Mouse (Mus musculus) adrenal gland, adult 8-10 months (tissue): ENCODE data around the gene Rdh13. TPM values are rescaled to one million over a fixed set of nuclear protein-coding genes. Genes with fewer than 3 reads are reported as not detected.

Experiments used
- DNase-seq: peaks from one replicate; pipeline ENCODE4 v3.0.0; 2022
- total RNA-seq, 4 experiments: library from RNA; stranded (reverse); gene quantifications; 2 replicates each; pipeline ENCODE4 v1.2.4; 2022

Rdh13 gene
- total RNA-seq, result 10 to 100 TPM; 16.7 to 21.4 (median 18.1) TPM

DNA sequence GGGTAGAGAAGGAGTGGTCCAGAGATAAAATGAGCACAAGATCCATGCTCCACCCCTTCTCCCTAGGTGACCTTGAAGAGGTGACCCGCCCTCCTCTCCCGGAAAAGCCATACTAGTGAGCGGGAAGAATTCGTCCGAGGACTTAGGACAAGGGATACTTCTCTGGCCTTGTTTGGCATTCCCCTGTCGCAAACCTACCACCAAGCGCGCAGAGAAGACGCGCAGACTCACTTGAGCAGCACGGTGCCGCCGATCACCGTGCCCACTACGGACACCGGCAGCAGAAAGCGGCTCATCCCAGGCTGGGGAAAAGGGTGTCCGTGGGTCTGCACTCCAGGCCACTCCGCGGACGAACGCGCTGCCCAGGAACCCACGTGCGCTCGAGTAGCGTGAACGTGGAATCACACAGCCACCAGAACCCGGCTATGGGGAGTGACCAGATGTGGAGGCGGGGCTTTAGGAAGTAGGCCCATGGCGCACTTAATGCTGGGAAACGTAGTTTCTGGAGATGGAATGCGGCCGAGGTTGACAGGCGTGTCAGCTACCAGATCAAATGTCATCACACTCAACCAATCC is at the start of gene Rdh13:
Gene Rdh13 (minus strand): TSS at position 434 of the 576 bp plus-strand sequence.
- DNase-seq, result peak; percentile 88

DNA sequence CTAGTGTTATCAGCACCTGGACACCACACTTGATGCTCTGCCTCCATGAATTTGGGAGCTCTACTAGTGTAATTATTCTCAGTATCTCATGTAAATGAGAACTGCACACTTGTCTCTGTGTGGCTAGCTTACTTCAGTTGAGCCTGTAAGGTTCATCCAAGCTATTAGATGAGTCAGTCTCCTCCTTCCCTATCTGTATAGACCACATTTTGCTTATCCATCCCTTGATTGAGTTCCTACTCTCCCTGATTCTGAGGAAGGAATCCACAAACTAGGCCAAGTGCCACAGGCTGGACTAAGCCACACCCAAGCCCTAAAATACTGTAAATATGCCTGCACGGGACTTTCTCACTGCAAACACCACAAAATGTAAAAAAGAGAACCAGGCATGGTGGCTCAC is 48.5 kb upstream of the Rdh13 start:
- DNase-seq, result no peak

DNA sequence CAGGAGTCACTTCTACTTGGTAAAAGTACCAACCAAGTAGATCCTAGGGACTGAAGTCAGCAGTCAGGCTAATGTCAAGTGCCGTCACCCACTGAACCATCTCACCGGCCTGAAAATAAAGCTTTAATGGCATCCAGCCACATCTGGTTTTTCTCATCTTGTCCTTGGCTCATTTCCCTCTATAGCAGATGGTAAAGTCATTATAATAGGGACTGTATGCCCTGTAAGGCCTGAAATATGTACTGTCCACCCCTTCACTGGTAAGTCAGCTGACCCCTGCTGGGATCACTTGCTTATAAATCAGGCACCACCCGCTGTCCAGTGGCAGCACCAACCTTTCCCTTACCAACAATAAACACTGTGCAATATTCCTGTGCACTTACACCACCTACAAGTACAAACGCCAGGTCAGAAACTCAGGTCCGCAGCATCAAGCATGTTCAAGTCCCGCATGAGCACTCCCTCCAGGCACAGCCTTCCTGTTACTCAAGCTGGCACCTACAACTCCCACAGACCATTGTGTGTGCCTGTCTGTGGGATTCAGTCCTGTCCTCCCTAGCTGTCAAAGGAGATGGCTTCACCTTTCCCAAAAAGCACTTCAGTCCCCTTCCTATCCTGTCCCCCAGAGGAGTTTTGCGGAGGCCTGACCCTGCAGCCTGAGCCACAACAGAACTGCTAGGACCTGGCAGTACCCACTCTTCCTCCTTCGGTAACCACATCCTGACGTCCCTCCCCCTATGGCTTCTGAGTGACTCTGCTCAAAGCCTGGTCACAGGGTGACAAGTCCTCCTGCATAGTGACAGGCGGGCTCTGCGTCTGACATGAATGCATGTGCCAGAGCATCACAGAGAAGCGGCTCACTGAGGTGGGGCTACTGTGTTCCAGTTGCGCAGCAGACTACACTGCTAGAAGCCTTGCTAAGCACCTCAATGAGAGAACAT is 47.1 kb upstream of the Rdh13 start:
- DNase-seq, result no peak

DNA sequence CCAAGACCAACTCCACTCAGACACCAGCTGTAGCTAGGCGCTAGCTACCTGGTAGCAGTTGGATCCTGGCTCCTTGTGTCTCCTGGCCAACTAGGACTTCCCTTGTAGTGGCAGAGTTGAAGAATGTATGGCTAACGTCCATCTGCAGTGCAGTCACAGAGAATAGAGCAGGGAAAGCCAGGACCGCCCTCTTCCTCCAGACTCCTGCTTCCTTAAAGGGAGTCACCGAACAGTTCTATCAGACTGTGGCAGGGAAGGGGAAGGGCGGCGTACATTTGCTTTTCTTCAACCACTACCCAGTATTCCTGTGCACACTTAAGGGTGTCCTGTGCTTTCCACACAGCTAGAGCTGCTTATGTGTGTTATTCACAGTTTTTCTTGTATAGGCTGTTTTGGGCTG is 45.9 kb upstream of the Rdh13 start:
- no peak for DNase-seq

DNA sequence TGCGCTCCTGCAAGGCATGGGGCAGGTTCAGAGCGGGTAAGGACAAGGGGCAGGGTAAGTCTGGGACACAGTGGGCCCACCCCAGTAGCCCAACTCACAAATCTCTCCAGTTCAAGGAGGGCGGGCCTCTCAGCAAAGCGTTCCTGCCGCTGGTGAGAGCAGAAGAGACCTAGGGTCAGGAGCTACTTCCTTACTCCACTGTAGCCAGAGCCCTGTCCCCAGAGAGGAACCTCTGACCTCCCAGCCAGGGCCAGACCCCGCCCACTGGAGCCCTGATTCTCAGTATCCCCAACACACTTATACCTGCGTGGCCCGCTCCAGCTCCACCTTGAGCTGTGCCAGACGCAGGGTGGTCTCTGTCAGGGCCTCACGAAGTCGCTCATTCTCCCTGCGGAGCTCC is 36.8 kb upstream of the Rdh13 start:
- no peak for DNase-seq

DNA sequence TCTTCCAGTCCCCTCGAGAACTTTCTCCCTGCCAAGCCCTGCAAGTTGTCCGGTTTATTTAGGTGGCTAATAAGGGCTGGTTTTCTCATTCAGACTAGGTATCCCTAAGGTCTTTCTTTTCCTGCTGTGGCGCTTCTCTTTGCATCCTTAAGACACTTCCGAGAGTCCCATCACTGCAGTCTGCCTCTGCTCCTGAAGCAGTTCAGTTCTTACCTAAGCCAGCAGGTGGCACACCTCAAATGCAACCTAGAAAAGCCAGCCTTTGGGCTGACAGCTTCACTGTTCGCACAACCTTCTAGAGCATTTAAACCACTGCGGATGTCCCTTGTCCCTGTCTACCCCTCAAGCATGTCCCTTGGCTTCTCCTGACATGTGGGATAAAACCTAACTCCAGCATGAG is 34.2 kb upstream of the Rdh13 start:
- no peak for DNase-seq

DNA sequence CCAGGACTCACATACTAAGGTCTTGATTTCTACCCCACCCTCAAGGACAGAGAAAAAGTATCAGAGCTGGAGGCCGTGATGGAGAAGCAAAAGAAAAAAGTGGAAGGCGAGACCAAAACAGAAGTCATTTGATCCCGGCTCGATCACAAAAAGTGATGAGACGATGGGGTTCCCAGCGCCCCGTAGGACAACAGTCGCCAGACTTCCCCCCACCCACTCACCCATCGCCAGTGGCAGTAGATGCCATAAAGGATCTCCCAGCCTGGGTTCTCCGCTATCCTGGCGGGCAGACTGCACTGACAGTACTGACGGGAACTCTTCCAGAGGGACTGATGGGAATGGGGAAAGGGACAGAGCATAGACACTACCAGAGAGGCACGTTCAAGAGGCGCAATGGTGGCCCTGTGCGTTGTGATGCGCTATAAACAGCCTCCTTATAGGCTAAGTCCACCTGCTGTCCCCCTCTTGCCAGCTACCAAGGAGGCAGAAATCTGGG is 33.4 kb upstream of the Rdh13 start:
- no peak for DNase-seq

DNA sequence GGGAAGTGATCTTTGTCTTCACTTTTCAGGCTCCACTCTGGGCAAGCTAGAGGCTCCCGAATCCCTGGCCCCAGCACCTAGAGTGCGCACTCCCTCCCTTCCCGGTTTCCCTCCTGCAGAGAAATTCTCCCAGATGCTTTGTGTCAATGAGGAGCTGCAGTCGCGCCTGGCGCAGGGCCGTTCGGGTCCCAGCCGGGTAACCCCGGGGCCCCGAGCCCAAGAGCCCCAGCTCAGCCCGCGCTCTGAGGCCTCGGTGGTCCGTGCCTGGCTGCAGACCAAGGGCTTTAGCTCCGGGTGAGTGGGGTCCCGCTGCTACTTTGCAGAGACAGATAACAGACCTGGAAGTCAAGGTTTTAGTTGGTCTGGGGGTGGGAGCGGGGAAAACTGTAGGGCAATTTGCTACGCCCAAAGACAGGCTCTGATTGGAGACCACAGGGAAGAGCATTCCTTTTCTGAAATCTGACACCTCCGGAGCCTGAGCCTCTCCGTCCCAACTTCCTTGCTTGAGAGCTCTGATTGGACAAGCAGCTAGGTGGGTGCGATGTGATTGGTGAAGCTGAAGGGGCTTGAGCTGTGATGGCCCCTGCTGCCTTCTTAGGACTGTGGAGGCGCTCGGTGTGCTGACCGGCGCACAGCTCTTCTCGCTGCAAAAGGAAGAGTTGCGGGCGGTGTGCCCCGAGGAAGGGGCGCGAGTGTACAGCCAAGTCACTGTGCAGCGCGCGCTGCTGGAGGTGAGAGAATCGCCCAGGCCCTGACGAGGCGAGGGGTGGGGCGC is 32.8 kb upstream of the Rdh13 start:
- DNase-seq, result peak; percentile 81

DNA sequence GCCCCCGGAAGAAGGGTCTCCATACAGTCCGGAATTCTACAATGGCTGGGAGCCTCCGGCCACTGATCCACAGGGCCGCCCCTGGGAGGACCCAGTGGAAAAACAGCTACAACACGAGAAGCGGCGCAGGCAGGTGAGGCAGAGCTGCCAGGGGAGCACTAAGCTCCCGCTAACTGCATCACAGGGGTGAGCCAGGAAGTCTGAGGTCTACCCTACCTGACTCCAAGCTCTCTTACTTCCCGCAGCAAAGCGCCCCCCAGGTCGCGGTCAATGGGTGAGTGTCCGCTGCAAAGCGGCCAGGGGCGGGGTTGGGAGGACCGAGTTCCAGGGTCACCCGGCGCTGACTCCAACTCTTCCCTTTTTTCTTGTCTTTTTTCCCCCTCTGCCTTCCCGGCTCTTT is 28.5 kb upstream of the Rdh13 start:
- no peak for DNase-seq

DNA sequence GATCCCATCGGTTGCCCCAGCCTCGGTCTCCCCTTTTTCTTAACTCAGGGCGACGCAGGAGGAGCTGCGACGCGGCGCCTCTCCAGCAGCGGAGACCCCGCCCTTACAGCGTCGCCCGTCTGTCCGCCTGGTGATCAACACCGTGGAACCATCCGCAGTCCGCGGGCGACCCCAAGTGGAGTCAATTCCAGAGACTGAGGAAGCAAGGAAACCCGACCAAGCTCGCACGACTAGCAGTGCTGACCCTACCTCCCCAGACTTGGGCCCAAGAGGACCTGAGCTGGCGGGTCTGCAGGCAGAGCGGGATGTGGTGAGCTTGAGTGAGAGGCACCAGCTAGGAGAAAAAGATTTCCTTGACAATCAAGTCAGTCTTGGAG is 25.7 kb upstream of the Rdh13 start:
- DNase-seq, result peak; percentile 68

DNA sequence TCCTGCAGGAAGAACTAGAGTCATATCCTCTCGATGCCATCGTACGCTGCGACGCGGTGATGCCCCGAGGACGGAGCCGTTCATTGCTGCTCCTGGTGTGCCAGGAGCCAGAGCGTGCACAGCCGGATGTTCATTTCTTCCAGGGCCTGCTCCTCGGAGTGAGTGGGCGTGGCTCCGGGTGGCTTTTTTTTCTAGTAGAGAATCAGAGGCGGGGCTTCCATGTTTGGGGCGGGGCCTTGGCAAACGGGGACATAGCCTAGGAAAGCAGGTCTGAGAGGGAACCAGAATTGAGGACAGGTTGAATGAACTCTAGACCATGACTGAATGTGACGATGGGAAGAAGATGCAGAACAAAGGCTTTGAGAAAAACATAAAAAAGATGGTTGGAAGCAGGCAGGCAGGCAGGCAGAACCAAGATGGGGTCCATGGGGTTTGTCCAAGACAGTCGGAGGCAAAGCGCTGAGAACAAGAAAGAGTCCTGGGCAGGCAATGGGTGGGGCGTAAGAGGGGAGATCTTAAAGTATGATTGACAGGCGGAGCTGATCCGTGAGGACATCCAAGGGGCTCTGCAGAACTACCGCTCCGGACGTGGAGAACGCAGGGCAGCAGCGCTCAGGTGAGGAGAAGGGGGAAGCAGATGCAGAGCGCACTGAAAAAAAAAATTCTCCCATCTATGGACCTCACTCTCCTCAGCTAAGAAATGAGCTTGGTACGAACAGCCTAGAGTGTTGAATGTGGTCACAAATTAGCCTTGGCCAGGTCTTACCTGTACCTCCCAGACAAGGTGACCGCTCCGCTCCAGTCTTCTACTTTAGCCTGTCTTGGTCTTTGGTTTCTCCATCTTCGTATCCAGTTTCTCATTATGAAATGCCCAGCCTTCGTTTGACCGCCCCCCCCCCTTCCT is 25.1 kb upstream of the Rdh13 start:
- peak; percentile 42 for DNase-seq

DNA sequence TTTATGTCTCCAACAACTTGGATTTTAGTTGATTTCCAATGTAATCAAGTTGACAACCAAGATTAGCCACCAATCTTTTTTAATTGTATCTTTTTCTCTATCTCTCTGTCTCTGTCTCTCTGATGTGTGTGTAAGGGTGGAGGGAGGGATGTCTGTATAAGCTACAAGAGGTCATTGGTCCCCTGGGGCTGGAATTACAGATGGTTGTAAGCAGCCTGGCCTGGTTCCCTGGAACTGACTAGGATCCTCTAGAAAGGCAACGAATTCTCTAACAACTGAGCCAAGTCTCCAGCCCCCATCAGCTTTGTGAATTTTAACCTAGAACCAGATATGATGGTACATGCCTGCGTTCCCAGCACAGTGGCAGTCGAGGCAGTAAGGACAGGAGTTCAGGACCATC is 22.4 kb upstream of the Rdh13 start:
- DNase-seq, result no peak

DNA sequence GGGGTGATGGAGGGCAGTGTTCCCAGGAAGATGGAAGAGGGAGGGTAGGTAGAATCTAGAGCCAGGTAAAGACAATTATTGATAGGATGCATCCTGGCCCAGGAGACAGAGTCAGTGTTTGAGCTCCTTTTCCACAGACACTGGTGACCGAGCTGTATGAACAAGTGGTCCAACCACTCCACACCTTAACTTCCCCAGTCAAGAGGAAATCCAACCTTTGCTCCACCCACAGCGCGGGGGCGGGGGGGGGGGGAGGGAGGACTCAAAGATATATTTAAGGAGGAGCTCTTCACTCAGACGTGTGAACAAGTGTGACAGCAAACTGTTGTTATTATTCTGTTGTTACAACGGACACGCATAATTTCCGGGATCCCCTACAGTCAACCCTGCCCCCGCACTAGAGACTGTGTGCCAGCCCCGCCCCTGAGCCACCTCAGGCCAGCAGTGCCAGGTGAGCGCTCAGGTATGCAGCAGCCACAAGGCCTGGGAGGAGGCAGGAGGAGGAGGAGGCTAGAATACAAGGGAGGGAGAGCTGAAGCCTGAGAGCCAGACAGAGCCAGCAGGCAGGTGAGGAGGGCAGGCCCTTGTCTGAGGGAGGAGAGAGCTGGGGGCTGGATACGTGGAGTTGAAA is 18.9 kb upstream of the Rdh13 start:
- DNase-seq, result no peak

DNA sequence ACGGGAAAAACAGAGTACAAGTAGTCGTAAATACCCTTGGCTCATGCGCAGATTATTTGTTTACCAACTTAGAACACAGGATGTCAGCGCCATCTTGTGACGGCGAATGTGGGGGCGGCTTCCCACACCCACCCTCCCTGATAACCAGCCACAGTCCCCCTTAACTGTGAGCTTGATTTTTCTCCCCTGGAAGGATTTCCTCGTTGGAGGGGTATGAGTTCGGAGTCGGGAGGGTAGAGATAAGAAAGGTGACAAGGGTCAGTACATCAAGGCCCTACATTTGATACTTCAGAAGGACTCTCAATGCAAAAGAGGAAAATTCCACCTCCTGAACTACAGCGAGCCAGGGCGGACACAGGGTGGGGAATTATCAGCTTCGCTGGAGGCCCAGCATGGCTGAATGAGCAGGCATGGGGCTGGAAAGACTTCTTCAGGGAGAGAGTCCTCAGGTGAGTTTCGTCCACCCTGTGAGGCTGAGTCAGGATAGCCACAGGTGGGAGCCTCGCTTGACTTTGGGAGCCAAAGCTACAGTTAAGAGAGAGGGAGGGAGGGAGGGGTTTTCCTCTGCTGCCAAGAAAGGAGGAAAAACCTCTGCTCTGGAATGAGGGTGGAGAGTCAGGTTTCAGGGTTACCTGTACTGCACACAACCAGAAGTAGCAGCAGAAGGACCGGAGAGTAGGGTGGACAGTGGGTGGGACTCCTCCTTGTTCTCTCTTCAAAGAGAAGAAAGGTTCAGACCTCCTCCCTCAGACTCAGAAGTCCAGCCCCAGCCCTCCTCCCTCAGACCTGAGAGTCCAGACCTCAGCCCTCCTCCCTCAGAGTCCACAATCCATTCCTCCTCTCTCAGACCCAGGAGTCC is 15.4 kb upstream of the Rdh13 start, which contains the start of gene Eps8l1:
Gene Eps8l1 (plus strand): TSS at position 99 of the 859 bp plus-strand sequence.
- no peak for DNase-seq

DNA sequence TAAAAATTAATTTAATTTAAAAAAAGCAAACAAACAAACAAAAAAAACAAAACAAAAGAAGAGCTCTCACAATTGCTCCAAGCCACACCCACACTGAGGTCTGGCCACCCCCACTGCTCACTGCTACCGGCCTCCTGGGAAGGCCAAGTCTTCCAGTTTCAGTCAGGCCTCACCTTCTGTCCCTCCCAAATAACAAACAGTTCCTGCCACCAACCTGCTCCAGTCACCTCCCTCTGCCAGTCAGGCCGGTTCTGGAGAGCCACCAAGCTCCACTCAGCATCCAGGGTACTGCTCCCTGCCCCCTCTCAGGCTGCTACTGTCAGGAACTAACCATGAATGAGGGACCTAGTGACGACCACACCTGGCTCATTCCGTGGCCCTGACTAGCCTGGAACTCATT is 7.2 kb upstream of the Rdh13 start:
- DNase-seq, result no peak

DNA sequence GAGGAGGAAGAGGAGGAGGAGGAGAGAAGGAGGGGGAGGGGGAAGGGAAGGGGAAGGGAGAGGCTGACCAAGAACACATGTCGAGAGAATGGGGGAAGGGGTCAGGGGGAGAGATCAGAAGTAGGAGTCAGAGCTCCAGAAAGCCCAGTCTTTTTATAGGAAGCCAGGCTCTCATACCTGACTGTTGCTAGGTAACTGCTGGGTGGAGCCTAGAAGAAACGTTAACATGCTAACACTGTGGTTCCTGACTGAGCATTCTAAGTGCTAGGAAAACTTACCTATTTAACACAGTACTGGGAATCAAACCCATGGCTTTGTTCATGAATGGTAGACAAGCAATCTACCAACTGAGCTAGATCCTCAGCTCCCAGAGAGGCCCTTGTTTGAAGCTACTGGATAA is 3.8 kb upstream of the Rdh13 start:
- DNase-seq, result no peak

DNA sequence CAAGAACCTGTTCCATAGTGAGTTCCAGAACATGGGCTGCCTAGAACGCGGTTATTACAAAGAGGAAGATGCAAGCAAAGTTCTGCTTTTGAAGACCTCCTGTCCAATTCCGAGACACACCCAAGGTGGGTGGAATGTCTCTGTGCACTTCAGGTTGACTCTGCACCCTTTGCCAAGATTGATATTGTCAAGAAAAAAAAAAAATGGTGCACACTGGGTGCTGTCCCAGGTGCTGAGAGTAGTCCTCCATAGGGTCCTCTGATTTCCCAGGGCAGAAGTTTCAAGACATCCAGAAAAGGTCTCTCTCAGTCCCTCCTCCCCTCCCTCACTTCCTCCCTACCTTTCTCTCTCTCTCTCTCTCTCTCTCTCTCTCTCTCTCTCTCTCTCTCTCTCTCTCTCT is 3.0 kb upstream of the Rdh13 start:
- DNase-seq, result no peak

DNA sequence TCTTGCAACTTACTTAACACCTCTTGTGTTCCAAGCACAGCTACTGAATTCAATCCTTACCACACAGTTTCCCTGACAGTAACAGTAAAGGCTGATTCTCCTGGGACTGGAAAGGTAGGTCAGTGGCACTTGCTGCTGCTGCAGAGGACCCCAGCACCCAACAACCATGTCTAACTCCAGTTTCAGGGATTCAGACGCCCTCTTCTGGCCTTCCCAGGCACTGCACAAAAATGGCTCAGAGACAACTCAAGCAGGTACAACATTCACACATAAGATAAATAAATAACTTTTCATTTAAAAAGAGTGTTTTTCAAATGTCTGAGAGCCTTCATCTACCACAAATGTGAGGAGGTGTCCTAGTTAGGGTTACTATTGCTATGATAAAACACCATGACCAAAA is 1.7 kb upstream of the Rdh13 start:
- no peak for DNase-seq

DNA sequence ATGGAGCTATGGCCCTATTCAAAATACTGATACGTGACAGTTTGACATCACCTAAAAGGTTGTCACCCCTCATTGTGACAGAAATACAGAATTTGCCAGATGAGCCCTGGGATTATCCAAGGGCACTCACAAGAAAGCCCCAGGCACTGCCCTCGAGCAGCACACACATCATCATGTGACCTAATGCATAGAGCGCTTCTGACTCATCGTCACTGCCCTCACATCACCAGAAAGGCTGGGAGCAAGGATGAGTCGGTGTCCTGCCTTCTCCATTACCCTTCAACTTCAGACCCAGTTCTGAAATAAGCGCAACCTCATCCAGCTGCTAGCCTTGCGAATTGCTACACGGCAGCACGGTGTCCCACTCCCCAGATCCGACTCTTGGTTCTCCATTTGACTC is 4.9 kb downstream of the Rdh13 start:
- DNase-seq, result no peak

DNA sequence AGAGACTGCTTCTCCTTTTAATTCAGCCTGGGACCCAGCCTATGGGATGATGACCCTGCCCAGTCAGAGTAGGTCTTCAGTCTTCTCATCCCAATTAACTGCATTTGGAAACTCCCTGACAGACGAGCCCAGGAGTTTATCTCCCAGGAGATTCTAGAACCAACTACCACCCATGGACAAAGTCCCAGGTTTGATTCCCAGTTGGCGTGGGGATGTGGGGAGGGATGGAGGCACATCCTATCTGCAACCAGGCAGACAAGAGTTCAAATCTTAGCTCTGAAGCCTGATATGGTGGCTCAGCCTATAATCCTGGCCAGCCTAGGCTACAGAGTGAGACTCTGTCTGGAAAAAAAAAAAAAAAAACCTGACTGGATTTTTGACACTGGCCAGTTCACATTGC is 7.7 kb downstream of the Rdh13 start:
- no peak for DNase-seq

DNA sequence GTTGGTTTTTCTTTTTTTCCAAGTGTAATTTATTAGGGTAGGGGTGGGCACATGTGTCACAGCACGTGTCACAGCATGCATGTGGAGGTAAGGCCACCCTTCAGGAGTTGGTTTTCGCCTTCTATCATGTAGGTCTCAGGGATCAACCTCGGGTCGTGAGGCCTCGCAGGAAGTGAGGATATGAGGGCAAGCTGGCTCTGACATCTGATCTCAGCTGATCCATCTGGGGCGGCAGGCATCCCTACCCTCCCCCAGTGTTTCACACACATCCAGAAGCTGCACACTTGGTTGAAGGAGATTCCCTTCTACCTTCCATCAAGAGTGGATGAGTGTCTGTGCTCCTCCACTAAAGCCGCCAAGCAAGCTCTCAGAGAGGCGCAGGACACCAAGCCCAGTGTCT is 13.4 kb downstream of the Rdh13 start:
- DNase-seq, result no peak
